Mouse (Mus musculus) CH12.LX (cell line): ENCODE measurements at regions not wholly inside any gene's neighbourhood (a gene's known extent, or its start where the extent isn't known, plus 50 kb on each side); places are given as distances from the start of the nearest gene placed in this dataset.

ENCODE experiments used
- BHLHE40 ChIP-seq: IDR thresholded peaks from 2 replicates; pipeline ENCODE4 v1.6.1; 2011; ENCODE audit warnings: mild to moderate bottlenecking, low read depth, low read length, improper control_type of control experiment
- CTCF ChIP-seq, 2 experiments: IDR thresholded peaks in 1 of 2; conservative IDR thresholded peaks in 1 of 2; 2 replicates each; pipeline ENCODE4 v1.5.1; 2011 to 2012; ENCODE audit warnings: low read depth in 2 of 2, low read length in 2 of 2, improper control_type of control experiment in 1 of 2, inconsistent platforms in 1 of 2, mild to moderate bottlenecking in 1 of 2, moderate library complexity in 1 of 2
- ELF1 ChIP-seq: IDR thresholded peaks from 2 replicates; pipeline ENCODE4 v1.6.1; 2014; ENCODE audit warnings: low read depth, mild to moderate bottlenecking, inconsistent platforms, low read length, improper control_type of control experiment
- HCFC1 ChIP-seq: IDR thresholded peaks from 2 replicates; pipeline ENCODE4 v1.6.1; 2012; ENCODE audit warnings: low read depth, mild to moderate bottlenecking, inconsistent platforms, low read length, improper control_type of control experiment
- MAFK ChIP-seq: IDR thresholded peaks from 2 replicates; pipeline ENCODE4 v1.6.1; 2011; ENCODE audit warnings: low read length, improper control_type of control experiment; ENCODE audit not compliant: insufficient replicate concordance
- PAX5 ChIP-seq: IDR thresholded peaks from 2 replicates; pipeline ENCODE4 v1.6.1; 2012; ENCODE audit warnings: low read length, inconsistent platforms, mixed read lengths
- RCOR1 ChIP-seq: conservative IDR thresholded peaks from 2 replicates; pipeline ENCODE4 v1.6.1; 2012; ENCODE audit warnings: low read depth, mild to moderate bottlenecking, inconsistent platforms, low read length, improper control_type of control experiment

GRCm38 (mm10) chr12:33561141-33561540, 131.7 kb downstream of the Twistnb start:
- TF ChIP-seq PAX5 (no peak), CTCF (conservative IDR thresholded peaks at IDR 0.05 in 1 of 2, IDR thresholded peaks at IDR 0.05 in 1 of 2; ENCODE audit: low read depth in 2 of 2, low read length in 2 of 2) (no peak), HCFC1 (no peak), ELF1 (no peak), RCOR1 (no peak), MAFK (no peak), BHLHE40 (no peak)
